Mouse (Mus musculus) natural killer cell, adult 2 months (primary cell): ENCODE measurements around the gene Gpr137.

Experiments used
- DNase-seq, 2 experiments: peaks; one replicate each; pipeline ENCODE4 v3.0.0; 2022; ENCODE audit warnings: low spot score in 2 of 2

The Gpr137 gene

DNA sequence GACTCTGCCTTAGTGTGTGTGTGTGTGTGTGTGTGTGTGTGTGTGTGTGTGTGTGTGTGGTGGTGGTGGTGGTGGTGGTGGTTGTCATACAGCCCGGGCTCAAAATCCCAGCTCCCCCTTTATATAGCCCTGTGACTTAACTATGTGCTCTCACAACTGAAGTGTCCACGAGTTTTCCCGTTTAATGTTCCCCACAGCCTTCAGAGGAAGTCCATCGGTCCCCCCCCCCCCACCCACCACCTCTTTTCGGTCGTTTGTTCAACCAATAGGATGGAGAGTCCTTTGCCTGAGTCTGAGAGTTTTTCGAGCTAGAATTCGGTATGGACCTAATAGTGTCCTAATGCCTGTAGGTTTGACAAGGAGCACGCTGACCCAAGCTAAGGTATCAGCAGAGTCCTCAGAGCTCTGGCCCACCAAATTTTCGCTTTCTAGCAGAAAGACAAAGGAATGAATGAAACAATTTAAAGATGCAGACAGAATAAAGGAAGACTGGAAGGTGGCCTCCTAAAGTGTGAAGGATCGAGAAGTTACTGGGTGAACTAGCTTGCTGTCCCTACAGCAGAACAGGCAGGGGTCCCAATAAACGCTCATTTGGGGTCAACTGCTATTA lies 31.4 kb upstream of the Gpr137 start:
- no peak for DNase-seq

- no peak for DNase-seq
Observed at GRCm38 (mm10) chr19:6972247-6972917, 30.1 kb upstream of the Gpr137 start.

- DNase-seq, result no peak
Observed at GRCm38 (mm10) chr19:6971644-6972043, 29.4 kb upstream of the Gpr137 start.

DNA sequence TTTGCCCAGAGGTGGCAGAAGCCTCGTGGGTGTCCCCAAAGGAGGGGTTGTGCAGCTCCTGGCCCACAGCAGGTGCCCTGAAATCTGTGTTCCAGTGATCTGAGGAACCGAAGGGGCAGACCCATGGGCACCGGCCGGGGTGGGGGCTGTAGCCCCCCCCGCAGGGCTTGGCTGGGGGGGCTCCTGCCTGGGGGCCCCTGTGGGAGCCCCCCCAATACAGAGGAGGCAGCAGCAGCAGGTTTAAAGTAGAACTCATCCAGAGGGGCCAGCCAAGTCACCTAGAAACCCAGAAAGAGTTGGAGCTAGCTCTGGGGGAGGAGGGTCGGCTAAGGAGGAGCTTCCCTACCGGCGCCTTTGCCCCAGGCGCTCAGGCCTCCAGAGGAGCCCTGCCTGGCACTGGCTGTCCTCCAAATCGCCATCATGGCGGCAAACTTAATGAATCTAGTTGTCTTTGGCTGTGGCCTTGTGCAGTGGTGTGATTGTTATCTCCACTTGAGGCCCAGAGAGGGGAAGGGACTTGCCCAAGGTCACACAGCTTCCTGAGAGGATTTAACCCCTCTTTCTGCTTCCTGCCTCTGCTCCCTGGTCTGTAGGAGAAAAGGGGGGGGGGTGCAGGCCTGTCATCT lies 28.3 kb upstream of the Gpr137 start:
- DNase-seq, result no peak

GRCm38 (mm10) chr19:6969665-6970381 lies 27.5 kb upstream of the Gpr137 start:
- peak; percentile 65 to 75 for DNase-seq

DNA sequence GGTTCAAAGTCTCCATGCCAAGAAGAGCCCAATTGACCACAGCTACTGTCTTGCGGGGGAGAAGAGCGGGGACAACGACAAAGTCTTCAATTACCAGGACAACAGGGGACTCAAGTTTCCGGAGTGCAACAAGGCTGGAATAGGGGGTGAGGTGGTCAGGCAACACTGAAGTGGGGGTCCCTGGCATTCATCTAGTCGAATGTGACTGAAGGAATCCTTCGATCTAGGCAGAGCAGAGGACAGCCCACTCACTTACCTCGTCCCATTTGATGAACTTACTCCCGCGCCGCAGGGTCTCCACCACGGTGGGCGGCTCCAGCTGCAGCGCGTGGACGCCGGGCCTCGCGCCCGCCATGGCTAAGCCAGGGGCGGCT lies 27.0 kb upstream of the Gpr137 start:
- DNase-seq, result no peak

DNA sequence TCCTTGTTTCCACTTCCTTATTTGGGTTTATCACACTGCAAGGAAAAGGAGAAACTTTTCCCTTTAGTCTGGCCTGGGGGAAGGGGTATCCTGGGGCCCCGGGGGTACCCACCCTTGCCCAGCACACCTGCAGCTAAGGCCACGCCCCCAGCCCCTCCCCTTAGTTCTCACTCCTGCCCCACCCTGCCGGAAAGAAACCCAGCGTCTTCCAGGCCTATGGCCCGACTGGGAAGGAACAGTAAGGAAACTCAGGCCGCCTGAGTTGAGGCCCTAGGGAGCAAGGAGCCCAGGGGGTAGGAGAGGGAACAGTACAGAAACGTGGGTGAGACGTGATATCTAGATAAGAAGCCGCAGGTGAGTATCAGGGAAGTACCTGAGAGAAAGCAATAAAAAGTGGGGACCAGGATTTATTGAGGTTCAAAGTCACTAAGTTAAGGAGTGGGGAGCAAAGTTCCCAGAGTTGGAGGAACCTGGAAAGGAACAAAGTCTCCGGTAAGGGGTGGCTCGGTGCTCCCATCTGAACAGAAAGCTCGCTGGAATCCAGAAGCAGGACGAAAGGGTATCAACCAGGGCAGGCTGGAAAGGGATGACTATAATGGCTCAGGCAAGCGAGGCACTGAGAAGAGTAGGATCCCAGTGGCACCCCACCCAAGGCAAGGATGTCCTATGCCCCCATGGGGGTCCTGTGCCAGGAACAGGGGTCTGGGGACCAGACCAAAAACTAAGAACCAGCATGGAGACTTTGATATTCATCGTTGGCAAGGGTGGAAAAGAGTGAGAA lies 26.4 kb upstream of the Gpr137 start:
- no peak for DNase-seq

DNA sequence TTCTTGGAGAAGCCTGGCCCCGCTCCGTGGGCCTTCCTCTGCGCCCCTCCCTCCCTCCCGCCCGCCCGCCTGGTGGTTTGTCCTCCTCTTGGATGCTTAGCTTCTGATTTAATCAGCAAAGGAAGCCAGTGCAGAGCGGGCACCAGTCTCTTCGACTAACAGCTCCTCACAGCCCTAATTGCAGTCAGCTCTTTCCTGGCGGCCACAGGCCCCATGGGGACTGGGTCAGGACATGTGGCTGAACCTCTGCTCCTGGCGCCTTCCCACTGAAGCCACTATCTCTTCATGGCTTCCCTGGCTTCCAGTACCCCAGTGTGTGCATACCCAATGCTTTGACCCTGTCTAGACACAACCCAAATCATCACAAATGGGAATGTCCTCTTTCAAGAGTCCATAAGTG lies 14.2 kb upstream of the Gpr137 start:
- DNase-seq, result no peak

DNA sequence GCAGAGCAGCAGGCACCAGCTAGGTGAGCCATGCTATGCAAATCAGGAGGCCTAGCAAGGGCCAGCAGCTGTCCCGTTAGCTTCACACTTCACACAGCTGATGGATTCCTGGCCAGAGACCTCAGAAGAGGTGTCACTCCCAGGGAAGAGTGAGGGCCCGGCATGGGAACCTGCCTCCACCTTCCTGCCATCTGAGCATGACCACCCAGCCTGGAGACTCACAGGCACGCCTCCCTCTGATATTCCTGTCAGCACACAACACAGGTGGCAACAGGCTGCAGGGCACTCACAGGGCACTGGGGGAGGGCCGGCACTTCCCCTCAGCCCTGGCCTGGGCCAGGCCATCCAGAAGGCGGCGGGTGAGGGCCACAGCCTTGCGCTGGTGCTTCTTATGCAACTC lies 13.1 kb upstream of the Gpr137 start:
- DNase-seq, result no peak

DNA sequence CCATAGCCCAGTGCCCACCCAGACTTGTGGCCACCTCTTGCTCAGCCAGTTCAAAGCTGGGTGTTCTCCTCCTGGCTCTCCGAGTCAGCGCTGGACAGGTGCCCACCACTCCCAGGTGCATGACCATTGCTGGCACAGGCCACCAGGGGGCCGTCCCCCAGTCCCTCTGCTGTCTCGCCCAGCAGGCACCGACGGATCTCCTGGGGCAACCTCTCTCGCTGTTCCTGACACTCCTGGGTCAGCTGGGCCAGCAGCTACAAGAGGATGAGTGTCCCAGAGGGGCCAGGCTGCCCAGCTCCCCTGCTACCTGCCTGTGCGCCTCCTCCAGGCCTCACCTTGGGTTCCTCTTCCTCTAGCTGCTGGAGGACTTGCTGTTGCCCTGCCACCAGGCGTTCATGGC lies 11.8 kb upstream of the Gpr137 start:
- DNase-seq, result no peak

GRCm38 (mm10) chr19:6952712-6953037 lies 10.4 kb upstream of the Gpr137 start:
- no peak for DNase-seq

GRCm38 (mm10) chr19:6951994-6952711 lies 9.9 kb upstream of the Gpr137 start:
- DNase-seq, result peak in 1 of 2 experiments; percentile 30

DNA sequence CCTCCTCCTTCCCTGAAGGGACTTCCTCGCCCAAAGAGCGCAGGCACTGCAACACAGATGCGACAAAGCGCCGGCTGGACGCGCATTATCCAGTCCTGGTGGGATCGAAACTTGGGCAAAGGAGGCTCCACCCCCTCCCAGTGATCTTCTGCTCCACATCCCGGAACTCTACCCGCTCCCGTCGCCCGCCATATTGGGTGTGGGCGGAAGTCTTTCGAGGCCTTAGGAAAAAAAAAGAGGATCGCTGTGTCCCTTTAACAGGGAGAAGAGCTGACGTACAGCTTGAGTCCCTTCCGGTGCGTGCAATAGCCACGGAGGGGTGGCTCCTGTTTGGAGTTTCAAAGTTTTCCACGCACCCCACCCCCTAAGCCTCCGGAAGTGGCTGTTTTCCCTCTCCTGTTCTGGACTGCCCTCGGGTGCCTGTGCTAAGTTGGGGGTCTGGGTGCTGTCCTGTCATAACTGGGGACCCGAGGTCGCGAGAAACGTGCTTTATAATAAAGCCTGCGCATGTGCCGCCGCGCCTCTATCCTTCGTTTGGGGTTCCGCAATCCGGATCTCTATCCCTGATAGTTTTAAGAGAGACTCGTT lies 9.2 kb upstream of the Gpr137 start:
- peak; percentile 49 to 51 for DNase-seq

DNA sequence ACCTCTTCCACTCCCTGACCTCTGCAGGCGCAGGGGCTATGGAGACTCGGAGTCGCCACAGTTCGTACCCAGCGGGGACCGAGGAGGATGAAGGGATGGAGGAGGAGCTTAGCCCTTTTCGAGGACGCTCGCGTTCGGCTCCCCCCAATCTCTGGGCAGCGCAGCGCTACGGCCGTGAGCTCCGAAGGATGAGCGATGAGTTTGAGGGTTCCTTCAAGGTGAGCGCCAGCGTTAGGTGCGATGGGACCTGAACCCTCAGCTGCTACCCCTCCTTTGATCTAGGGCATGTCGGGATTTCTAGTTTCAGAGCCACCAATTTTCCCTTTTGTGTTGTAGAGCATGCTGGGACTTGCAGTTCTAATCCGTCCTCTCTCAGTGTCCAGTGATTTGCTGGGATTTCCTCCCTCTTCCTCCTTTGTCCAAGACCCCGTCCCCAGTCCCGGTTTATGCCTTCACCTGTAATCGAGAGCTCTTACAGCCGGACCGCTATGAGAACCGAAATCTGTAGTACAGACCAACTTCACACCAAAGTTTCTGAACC lies 8.4 kb upstream of the Gpr137 start:
- DNase-seq, result no peak

GRCm38 (mm10) chr19:6949951-6950350 lies 7.7 kb upstream of the Gpr137 start:
- no peak for DNase-seq

GRCm38 (mm10) chr19:6949532-6949931 lies 7.3 kb upstream of the Gpr137 start:
- DNase-seq, result no peak

DNA sequence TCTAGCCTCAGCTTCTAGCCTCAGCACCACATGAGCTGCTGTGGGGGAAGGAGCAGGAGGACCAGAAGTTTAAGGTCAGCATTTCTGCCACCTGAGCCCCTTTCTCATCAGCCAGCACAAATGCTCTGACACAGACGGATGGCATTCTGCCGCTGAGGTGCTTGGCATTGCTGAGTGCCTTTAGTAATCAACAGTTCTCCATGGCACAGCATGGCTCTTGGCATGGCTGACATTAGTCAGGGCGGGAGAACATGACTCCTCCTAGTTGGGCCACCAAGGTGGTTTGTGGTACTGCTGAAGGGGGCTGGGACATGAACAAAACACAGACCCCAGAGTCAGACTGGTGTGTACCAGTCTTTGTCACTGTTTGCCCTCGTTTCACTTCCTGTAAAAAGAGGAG lies 5.9 kb upstream of the Gpr137 start:
- DNase-seq, result no peak

- DNase-seq, result no peak
Observed at GRCm38 (mm10) chr19:6947742-6948141, 5.5 kb upstream of the Gpr137 start.

DNA sequence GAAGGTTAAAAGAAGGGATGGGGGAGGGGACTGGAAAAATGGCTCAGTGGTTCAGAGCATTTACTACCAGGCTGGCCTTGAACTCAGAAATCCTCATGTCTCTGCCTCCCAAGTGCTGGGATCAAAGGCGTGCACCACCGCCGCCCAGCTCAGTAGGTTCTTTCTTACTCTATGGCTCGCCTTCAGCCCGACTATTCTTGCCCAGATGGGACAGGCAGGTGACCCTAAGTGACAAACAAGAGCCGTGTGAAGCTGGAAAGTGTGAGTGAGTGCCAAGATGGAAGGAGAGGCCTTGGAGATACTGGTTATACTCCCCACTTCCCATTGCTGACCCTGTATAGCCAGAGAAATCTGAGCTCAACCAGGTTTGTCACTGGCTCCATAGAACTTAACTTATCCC lies 1.4 kb upstream of the Gpr137 start:
- DNase-seq, result no peak

- DNase-seq, result no peak
Observed at GRCm38 (mm10) chr19:6942764-6943163, 484 bp upstream of the Gpr137 start.
